Mouse (Mus musculus) cerebellum, postnatal 14 days (tissue): ENCODE measurements around the gene Ifitm1.
A peak's percentile ranks its signal among the peaks of the same experiment; 100 is the strongest.

ENCODE experiments used
- DNase-seq, 2 experiments: peaks; one replicate each; pipeline ENCODE4 v3.0.0; 2021; ENCODE audit warnings: mixed read lengths in 2 of 2

The Ifitm1 gene

DNA sequence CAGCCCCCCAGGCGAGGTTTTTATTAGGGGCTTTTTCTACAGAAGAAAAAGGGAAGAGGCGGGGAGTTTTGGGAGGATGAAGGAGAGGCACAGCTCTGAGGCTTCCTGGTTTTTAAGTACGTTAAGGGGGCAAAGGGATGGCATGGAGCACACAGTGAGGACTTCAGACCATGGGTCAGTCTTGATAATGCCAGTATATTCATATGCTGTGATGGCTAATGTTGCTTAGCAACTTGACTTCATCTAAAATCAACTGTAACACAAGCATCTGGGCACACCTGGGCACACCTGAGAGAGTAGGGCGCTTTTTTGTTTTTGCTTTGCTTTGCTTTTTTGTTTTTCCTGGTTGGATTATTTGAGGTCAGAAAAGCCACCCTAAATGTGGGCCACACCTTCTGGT is at the start of gene Ifitm1:
Gene Ifitm1 (plus strand): TSS at position 301 of the 400 bp plus-strand sequence.
- no peak for DNase-seq

DNA sequence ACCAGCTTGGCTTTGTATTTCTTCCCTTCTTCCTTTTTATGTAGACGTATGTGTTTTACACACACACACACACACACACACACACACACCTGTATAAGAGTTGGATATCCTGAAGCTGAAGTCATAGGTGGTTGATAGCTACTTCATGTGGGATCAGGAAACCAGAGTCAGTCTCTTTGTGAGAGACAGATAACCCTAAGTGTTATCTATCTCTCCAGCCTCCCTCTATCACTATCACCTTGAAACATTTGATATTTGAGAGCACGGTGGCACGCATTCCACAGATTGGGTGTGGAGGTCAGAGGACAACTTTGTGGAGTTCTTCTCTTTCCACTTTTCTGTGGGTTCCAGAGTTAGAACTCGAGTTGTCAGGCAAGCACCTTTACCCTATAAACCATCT is 47.1 kb upstream of the Ifitm1 start:
- no peak for DNase-seq

DNA sequence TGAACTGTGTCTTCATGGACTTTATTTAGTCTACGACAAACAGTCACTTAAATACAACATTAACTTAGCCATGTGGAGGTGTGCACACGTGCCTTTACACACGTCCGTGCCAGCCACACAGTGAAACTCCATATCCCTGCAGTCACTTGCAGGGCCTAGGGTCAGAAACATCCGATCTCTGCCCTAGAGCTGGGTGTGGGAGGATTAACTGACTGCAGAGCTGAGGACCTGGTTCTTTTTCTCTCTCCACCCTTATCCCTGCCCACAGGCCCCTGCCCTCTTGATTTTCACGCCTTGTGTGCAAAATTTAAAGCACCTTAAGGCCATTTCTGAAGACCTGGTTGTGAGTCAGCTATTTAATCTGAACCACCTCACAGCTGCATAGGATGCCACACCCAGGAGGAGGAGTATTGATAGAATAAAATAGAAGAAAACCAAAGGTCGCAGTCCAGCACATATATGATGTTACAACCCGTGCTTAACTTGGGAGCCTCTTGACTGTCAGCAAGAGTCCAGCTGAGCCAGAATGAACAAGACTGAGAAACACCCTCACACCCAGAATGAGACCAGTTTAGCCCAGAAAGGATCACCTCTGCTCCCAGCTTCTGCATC is 46.5 kb upstream of the Ifitm1 start, which contains the start of gene Nlrp6:
Gene Nlrp6 (plus strand): TSS at position 485 of the 612 bp plus-strand sequence.
- DNase-seq: no peak

DNA sequence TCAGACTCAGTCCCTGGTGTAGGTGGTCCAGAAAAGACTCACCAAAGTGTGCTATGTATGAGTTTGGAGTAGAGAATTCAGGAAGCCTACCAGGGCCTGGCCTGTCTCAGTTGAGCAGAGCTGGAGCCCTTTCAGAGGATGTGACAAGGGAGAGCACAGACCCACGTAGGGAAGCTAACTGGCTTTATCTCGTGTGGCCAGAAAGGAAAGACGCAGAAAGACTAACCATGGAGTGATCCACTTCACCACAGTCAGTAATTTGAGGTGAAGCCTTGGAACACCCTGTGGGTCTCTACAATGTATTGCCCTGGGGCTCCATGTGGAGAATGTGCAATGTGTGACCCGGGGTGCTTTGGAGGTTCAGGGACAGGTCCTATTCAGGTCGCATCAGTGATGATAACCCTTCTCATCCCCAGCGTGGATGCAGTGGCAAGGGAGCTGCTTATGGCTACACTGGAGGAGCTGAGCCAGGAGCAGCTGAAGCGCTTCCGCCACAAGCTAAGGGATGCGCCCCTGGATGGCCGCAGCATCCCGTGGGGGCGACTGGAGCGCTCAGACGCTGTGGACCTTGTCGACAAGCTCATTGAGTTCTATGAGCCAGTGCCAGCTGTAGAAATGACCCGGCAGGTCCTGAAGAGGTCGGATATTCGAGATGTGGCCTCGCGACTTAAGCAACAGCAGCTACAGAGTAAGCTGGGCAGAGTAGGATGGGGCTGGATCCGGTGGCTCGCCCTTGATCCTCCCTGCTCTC is 45.6 kb upstream of the Ifitm1 start:
- no peak for DNase-seq

DNA sequence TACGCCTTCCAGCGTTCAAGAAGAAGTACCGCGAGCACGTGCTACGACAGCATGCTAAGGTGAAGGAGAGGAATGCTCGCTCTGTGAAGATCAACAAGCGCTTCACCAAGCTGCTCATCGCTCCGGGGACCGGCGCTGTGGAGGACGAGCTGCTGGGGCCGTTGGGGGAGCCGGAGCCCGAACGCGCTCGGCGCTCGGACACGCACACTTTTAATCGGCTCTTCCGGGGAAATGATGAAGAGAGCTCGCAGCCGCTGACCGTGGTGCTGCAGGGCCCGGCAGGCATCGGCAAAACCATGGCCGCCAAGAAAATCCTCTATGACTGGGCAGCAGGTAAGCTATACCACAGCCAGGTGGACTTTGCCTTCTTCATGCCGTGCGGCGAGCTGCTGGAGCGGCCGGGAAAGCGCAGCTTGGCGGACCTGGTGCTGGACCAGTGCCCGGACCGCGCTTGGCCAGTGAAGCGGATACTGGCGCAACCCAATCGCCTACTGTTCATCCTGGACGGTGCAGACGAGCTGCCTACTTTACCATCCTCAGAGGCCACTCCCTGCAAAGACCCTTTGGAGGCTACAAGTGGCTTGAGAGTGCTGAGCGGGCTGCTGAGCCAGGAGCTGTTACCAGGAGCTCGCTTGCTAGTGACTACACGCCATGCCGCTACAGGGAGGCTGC is 44.5 kb upstream of the Ifitm1 start:
- DNase-seq: peak; percentile 93 to 95

DNA sequence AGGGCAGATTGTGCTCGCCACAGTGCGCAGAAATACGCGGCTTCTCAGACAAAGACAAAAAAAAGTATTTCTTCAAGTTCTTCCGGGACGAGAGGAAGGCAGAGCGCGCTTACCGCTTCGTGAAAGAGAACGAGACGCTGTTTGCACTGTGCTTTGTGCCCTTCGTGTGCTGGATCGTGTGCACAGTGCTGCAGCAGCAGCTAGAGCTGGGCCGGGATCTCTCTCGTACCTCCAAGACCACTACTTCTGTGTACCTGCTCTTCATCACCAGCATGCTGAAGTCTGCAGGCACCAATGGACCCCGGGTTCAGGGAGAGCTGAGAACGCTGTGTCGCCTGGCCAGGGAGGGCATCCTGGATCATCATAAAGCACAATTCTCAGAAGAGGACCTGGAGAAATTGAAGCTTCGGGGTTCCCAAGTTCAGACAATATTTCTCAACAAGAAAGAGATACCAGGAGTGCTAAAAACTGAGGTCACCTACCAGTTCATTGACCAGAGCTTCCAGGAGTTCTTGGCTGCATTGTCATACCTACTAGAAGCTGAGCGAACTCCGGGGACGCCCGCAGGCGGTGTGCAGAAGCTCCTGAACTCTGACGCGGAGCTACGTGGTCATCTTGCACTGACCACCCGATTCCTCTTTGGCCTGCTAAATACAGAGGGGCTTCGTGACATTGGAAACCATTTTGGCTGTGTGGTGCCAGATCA is 43.8 kb upstream of the Ifitm1 start:
- DNase-seq: no peak

DNA sequence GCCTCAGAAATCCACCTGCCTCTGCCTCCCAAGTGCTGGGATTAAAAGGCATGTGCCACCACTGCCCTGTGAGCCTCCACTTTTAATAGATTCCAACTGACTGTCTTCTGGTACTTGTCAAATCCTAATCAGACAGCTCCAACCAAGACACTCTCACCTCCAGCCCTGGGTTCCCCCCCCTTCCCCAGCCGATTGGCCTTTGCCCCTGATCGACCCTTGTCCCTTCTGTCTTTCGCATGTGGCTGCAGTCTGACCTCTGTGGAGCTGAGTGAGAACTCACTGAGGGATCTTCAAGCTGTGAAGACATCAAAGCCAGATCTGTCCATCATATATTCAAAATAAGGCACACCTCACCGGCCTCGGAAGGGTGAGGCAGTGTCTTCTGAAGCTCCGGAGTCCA is 39.8 kb upstream of the Ifitm1 start:
- DNase-seq: no peak

DNA sequence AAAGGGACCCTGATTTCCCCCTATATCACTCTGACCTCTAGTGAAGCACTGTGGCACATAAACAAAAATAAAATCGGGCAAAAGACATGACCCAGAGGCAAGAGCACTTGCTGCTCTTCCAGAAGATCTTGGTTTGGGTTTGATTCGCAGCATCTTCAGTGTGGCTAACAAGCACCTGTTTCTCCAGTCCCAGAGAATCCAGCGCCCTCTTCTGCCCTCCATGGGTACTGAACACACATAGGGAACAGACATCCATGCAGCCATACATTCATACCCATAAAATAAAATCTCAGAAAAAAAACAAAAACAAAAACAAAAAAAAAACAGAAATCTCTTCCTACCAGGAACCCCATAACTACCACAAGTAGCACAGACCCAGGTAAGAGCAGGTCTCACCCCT is 28.6 kb upstream of the Ifitm1 start:
- DNase-seq: peak in 1 of 2 experiments; percentile 19

DNA sequence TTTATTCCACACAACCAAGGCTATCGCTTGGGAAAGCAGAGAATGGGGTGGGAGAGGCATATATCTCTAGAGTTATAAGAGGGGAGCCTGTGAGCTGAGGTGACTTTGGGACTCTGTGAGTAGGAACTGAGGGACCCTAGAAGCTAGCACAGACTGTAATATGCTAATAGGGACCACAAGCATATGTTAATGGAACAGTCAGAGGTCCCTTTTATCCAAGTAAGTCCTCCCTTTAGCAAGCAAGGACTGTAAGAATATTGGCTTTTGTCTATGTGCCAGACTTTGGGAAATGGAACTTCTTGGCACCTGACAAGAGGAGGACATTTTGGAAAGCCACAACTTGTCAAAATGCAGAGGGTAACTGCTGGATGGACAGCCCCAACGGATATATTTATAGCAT is 28.1 kb upstream of the Ifitm1 start:
- no peak for DNase-seq

DNA sequence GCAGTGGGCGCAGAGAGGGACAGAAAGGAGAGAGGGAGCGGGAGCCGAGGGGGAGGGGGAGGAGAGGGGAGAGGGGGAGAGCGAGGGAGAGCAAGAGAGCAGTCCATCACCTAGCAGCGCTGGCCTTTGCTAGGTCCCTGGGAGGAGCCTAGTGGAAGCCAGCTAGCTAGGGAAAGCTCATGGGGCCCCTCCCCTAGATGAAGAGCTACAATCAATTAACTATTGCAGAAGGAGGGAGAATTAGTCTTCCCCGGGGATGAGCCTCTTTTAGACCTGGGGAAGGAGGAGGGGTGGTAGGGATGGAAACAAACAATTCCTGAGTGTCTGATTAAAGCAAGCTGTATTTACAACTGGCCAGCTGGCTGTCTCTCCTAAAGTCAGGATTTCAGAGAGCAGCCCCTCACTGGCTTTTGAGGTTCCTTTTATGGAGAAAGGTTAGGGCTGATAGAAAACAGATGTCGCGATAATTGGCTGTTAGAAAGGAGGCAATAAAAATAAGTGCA is 27.3 kb upstream of the Ifitm1 start:
- DNase-seq: peak in 1 of 2 experiments; percentile 14

DNA sequence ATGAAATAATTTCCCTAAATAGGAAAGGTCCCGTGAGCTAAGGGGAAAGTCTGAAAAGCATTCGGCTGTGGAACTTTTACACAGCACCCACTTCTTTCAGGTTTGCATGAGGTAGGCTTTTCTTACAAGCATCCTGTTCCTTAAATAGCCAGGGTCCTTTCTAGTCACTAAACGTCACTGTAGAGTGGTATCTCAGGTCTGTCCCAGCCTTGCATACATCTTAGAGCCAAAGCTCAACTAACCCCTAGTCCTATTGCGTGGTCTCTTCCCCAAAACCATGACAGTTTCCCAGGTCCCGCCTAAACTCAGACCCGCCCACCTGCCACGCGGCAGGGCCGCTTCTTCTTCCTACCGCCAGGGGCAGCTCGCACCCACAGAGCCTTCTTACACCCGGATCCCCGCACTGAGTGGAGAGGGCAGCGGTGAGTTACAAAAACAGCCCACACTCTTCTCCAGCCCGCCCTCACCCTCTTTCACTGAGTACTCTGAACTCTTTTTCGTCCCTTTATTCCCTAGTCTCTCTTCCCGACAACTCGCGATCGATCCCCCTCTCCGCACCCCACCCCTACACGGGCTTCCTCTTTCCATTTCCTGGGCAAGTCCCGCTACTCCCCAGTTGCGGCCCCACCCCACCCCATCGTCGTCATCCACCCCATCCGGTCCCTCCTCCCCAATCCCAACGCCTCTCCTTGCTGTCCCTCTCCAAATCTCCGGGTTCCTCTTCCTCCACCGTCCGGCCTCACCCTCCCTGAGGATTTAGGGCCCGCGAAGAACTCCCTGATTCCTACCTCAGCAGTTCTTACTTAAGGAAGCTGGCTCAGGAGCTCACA is 25.6 kb upstream of the Ifitm1 start, which contains the start of gene Pgghg:
Gene Pgghg (plus strand): TSS at position 170 of the 830 bp plus-strand sequence.
- peak; percentile 76 to 79 for DNase-seq

DNA sequence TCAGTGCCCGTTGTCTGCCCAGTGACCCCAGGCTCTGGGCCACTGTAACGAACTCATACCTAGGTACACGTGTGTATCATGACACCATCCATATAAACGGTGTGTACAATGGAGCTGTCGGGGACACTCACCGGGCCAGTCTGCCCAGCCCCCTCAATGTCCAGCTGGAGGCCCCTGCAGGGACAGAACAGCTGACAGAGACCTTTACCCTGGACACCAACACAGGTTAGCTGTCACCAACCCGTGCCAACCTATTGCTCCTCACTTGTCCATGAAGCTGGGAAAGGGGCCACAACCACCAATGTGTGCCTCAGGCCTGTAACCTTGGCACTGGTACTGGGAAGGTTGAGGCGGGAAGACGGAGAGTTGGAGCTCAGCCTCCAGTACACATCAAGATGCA is 24.7 kb upstream of the Ifitm1 start:
- DNase-seq: no peak

DNA sequence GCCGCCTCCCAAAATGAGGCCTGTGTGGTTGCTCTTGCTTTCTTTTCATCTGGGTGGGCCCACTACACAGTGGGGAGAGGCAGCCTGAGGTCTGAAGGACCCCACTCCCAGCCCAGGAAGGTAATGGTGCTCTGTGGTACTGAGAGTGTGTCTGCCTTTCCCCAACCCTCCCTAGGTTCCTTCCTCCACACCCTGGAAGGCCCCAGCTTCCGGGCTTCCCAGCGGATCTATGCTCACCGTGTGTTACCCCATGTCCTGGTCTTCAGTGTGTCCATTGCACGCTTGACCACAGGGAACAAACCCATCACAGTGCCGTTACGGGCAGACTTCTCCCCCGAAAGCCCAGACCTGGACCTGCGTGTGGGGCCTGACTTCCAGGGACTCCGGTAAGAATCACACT is 24.2 kb upstream of the Ifitm1 start:
- DNase-seq: no peak

DNA sequence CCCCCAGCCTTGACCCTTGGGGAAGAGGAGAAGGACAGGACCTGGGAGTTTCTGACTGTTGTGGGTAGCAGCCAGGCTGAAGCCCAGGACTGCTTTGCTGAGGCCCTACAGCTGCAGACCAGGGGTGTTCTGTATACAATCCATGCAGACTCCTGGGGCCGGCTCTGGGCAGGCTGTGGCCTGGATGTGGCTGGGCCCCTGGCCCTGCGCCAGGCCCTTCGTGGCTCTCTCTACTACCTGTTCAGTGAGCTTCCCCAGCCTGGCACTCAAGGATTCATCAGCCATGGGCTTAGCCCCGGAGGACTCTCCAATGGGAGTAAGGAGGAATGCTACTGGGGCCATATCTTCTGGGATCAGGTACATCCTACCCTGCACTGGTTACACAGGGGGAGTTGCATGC is 23.7 kb upstream of the Ifitm1 start:
- DNase-seq: no peak

DNA sequence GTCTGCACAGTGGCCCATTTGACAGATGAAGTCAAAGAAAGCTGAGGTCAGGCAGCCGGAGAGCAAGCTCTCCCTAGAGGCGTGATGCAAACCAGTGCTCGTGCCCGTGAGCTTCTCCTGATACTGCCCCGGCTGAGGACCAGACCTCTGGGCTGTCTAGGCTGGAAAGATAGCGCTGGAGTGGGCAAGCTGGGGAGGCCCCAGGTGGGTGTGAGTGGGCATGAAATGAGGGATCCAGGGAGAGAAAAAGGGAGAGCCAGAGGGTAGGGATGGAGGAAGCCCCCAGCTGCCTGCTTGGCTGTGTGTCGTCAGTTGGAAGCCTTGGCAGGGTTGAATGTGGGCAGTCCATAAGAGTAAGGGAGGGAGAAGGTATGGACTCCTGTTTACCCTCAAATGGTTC is 22.8 kb upstream of the Ifitm1 start:
- DNase-seq: no peak

DNA sequence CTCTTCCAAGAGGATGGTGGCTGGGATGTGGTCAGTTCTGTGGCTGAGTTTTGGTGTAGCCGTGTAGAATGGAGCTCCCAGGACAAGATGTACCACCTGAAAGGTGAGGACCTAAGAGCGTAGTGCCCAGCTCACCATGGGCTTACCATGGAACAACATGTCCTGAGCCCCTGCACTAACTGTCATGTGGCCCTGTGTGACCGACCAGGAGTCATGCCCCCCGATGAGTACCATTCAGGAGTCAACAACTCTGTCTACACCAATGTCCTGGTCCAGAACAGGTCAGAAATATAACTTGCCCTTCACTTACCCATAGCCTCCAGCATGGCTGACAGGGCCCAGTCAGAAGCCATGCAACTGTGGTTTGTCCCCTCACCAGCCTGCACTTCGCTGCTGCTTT is 21.8 kb upstream of the Ifitm1 start:
- no peak for DNase-seq

DNA sequence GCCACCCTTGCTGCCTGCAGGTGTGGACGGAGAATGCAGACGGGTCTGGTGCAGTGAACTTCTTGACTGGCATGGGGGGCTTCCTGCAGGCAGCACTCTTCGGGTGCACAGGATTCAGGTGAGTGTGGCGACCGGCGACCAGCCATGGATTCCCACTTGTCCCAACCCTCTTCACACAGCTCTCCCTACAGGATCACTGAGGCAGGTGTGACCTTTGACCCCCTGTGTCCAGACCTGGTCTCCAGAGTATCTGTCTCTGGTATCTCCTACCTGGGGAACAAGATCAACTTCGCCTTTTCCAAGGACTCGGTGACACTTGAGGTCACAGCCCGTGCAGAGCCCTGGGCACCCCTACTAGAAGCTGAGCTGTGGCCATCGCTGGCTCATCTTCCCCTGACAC is 20.7 kb upstream of the Ifitm1 start:
- DNase-seq: no peak

DNA sequence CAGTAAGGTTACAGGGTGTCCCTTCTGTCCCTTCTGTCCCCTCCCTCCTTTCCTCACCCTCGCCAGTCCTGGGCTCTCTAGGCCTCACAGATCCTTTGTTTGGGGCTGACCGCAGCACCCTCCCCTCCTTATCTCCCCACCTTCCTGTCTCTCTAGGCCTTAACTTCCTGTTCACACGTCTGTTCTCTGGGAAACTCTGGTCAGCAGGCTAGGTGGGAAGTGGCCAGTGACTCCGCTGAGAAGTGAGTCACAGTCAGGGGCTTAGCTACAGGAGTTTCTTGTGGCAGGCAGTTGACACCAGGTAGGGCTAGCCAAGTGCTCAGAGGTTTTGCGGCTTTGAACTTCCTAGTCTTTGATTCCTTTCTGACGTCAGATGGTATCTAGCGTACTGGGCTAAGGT is 20.0 kb upstream of the Ifitm1 start:
- DNase-seq: no peak

DNA sequence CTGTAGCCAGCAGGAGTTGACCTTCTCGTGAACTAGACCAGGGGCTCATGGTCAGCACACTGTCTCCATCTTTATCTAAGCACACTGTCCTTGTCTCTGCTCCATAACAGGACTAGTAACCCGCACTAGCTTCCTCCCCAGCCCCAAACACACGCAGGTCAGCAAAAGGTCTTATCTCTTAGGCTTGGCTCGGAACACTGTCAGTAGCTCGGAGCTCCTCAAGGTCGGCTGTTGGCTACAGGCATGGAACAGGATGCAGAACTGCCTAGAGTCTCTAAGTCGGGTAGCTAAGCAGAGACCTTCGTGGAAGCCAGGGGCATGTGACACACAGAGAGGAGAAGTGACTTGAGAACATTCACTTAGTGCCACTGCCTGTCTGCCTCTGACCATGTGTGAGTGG is 18.9 kb upstream of the Ifitm1 start:
- DNase-seq: no peak

DNA sequence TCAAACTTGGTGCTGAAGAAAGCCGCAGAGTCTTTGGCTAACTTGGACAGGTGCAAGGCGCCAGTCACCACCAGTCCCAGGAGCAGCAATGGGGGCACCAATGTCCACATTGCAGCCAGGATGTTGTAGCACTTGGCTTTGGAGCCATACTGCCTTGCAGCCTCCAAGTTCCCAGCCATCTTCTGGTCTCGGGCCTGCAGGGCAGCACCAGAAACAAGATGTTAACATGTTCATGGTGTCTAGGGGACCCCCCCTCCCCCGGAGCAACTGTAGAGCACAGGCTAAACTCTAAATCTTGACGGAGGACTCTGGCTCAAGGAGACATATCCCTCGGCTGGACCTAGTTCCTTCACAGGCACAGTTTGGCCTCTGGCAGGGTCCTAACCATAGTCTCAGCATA is 17.8 kb upstream of the Ifitm1 start:
- no peak for DNase-seq

DNA sequence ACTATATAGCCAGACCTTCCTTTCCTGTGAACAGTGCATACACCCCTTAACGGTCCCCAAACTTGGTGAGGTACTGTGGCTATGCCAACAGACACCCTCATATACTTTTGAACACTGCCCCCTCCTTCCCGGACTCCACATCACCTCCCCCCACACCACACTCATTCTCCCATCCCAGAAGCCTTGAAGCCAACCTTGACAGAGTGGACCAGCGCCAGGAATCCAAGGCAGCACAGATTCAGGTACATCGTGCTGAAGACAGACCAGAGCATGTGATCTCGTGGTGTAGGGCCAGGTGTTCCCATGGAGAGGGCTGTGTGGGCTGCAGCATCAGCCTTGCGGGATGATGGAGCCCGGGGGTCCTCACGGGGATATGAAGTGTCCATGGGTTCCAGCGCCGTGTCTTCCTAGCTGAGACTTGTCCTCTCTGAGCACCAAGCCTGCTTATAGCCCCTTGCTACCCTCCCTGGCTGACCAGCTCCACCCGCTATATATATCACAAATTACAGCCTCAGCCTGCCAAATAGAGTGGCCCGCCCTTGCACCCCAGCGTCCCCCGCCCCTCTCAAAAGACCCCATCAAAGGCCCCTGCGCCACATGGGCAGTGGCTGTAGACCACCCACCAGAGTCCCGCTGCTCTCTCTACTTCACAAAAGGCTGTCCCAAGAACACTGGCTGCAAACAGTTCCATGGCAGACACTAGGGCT is 17.0 kb upstream of the Ifitm1 start, which contains the start of gene Ifitm5:
Gene Ifitm5 (minus strand): TSS at position 468 of the 707 bp plus-strand sequence.
- DNase-seq: no peak
